Mouse (Mus musculus): ENCODE results near the gene Krtap4-2. TPM values are rescaled to one million over a fixed set of nuclear protein-coding genes. Genes with fewer than 3 reads are reported as not detected.

The Krtap4-2 gene
- not detected in 2 replicates for polyA plus RNA-seq (2012; rRNA removed)

GRCm38 (mm10) chr11:99634653-99635134 lies at the start of gene Krtap4-2:
Gene Krtap4-2, minus strand, starts transcription at chr11:99635084.

GRCm38 (mm10) chr11:99665860-99666259 lies 31.0 kb upstream of the Krtap4-2 start, which contains the start of gene Krtap4-6:
Gene Krtap4-6, minus strand, starts transcription at chr11:99665960.

GRCm38 (mm10) chr11:99658467-99659010 lies 23.7 kb upstream of the Krtap4-2 start, which contains the start of gene Gm11563:
Gene Gm11563, minus strand, starts transcription at chr11:99658960.

GRCm38 (mm10) chr11:99650136-99650535 lies 15.3 kb upstream of the Krtap4-2 start, which contains the start of gene Gm11555:
Gene Gm11555, minus strand, starts transcription at chr11:99650236.

GRCm38 (mm10) chr11:99643635-99644139 lies 8.8 kb upstream of the Krtap4-2 start, which contains the start of gene Krtap4-7:
Gene Krtap4-7, minus strand, starts transcription at chr11:99644089.

GRCm38 (mm10) chr11:99628138-99628537 lies 6.7 kb downstream of the Krtap4-2 start, which contains the start of gene Krtap4-1:
Gene Krtap4-1, minus strand, starts transcription at chr11:99628238.

GRCm38 (mm10) chr11:99620335-99620734 lies 14.5 kb downstream of the Krtap4-2 start, which contains the start of gene Gm11562:
Gene Gm11562, minus strand, starts transcription at chr11:99620435.

GRCm38 (mm10) chr11:99614796-99615363 lies 20.0 kb downstream of the Krtap4-2 start, which contains the start of gene Krtap2-4:
Gene Krtap2-4, minus strand, starts transcription at chr11:99614846.

GRCm38 (mm10) chr11:99610089-99610488 lies 24.8 kb downstream of the Krtap4-2 start, which contains the start of gene Gm11937:
Gene Gm11937, minus strand, starts transcription at chr11:99610189.

GRCm38 (mm10) chr11:99603208-99603607 lies 31.7 kb downstream of the Krtap4-2 start, which contains the start of gene Gm11938:
Gene Gm11938, minus strand, starts transcription at chr11:99603308.

GRCm38 (mm10) chr11:99597742-99598141 lies 37.1 kb downstream of the Krtap4-2 start, which contains the start of gene Krtap9-3:
Gene Krtap9-3, minus strand, starts transcription at chr11:99598105.

GRCm38 (mm10) chr11:99590981-99591380 lies 43.9 kb downstream of the Krtap4-2 start, which contains the start of gene Krtap1-3:
Gene Krtap1-3, minus strand, starts transcription at chr11:99591339.

Other genes starting within 250 kb of the Krtap4-2 start
- gene Krt10, start 245.7 kb downstream of the Krtap4-2 start, polyA plus RNA-seq (2012; rRNA removed) = 5.6 and 10.6 TPM in 2 replicates
- gene Krt12, start 212.8 kb downstream of the Krtap4-2 start, polyA plus RNA-seq (2012; rRNA removed) = 0.04 TPM in 1 of 2 replicates, not detected in the other
- gene Krt20, start 196.9 kb downstream of the Krtap4-2 start, polyA plus RNA-seq (2012; rRNA removed) = 1.1 and 2.3 TPM in 2 replicates
- gene Krt23, start 141.9 kb downstream of the Krtap4-2 start, polyA plus RNA-seq (2012; rRNA removed) = 0.08 and 0.14 TPM in 2 replicates
- not detected in 2 replicates for gene Krt39, start 113.7 kb downstream of the Krtap4-2 start, polyA plus RNA-seq (2012; rRNA removed)
- gene Krt40, start 91.9 kb downstream of the Krtap4-2 start, polyA plus RNA-seq (2012; rRNA removed) = 0.07 TPM in 1 of 2 replicates, not detected in the other
- not detected in 2 replicates for gene Krtap3-3, start 84.2 kb downstream of the Krtap4-2 start, polyA plus RNA-seq (2012; rRNA removed)
- not detected in 2 replicates for gene Krtap3-2, start 78.2 kb downstream of the Krtap4-2 start, polyA plus RNA-seq (2012; rRNA removed)
- gene Gm11939, start 75.6 kb downstream of the Krtap4-2 start, polyA plus RNA-seq (2012; rRNA removed) = not detected in 2 replicates
- gene Krtap3-1, start 68.5 kb downstream of the Krtap4-2 start, polyA plus RNA-seq (2012; rRNA removed) = not detected in 2 replicates
- gene Krtap1-5, start 54.1 kb downstream of the Krtap4-2 start, polyA plus RNA-seq (2012; rRNA removed) = not detected in 2 replicates
- gene Krtap1-4, start 51.4 kb downstream of the Krtap4-2 start, polyA plus RNA-seq (2012; rRNA removed) = not detected in 2 replicates
- not detected in 2 replicates for gene Krtap1-3, start 43.7 kb downstream of the Krtap4-2 start, polyA plus RNA-seq (2012; rRNA removed)
- not detected in 2 replicates for gene Krtap9-3, start 37.0 kb downstream of the Krtap4-2 start, polyA plus RNA-seq (2012; rRNA removed)
- not detected in 2 replicates for gene Gm11938, start 31.8 kb downstream of the Krtap4-2 start, polyA plus RNA-seq (2012; rRNA removed)
- not detected in 2 replicates for gene Gm11937, start 24.9 kb downstream of the Krtap4-2 start, polyA plus RNA-seq (2012; rRNA removed)
- gene Krtap2-4, start 20.2 kb downstream of the Krtap4-2 start, polyA plus RNA-seq (2012; rRNA removed) = not detected in 2 replicates
- gene Gm11562, start 14.6 kb downstream of the Krtap4-2 start, polyA plus RNA-seq (2012; rRNA removed) = not detected in 2 replicates
- not detected in 2 replicates for gene Krtap4-1, start 6.8 kb downstream of the Krtap4-2 start, polyA plus RNA-seq (2012; rRNA removed)
- gene Krtap4-7, start 9.0 kb upstream of the Krtap4-2 start, polyA plus RNA-seq (2012; rRNA removed) = not detected in 2 replicates
- not detected in 2 replicates for gene Gm11555, start 15.2 kb upstream of the Krtap4-2 start, polyA plus RNA-seq (2012; rRNA removed)
- not detected in 2 replicates for gene Gm11563, start 23.9 kb upstream of the Krtap4-2 start, polyA plus RNA-seq (2012; rRNA removed)
- not detected in 2 replicates for gene Krtap4-6, start 30.9 kb upstream of the Krtap4-2 start, polyA plus RNA-seq (2012; rRNA removed)
- not detected in 2 replicates for gene Gm14190, start 55.7 kb upstream of the Krtap4-2 start, polyA plus RNA-seq (2012; rRNA removed)
- gene Gm14180, start 99.2 kb upstream of the Krtap4-2 start, polyA plus RNA-seq (2012; rRNA removed) = not detected in 2 replicates
- not detected in 2 replicates for gene Gm11595, start 137.8 kb upstream of the Krtap4-2 start, polyA plus RNA-seq (2012; rRNA removed)
- gene Krtap4-8, start 145.6 kb upstream of the Krtap4-2 start, polyA plus RNA-seq (2012; rRNA removed) = not detected in 2 replicates
- not detected in 2 replicates for gene Krtap4-9, start 150.1 kb upstream of the Krtap4-2 start, polyA plus RNA-seq (2012; rRNA removed)
- not detected in 2 replicates for gene Gm11596, start 158.4 kb upstream of the Krtap4-2 start, polyA plus RNA-seq (2012; rRNA removed)
- gene Gm11569, start 163.8 kb upstream of the Krtap4-2 start, polyA plus RNA-seq (2012; rRNA removed) = not detected in 2 replicates
- gene Gm11554, start 169.4 kb upstream of the Krtap4-2 start, polyA plus RNA-seq (2012; rRNA removed) = not detected in 2 replicates
- gene Krtap4-13, start 174.8 kb upstream of the Krtap4-2 start, polyA plus RNA-seq (2012; rRNA removed) = not detected in 2 replicates
- gene Gm11564, start 180.6 kb upstream of the Krtap4-2 start, polyA plus RNA-seq (2012; rRNA removed) = not detected in 2 replicates
- gene 2300003K06Rik, start 203.0 kb upstream of the Krtap4-2 start, polyA plus RNA-seq (2012; rRNA removed) = not detected in 2 replicates
- not detected in 2 replicates for gene Krtap4-16, start 216.5 kb upstream of the Krtap4-2 start, polyA plus RNA-seq (2012; rRNA removed)
- gene Gm11568, start 222.8 kb upstream of the Krtap4-2 start, polyA plus RNA-seq (2012; rRNA removed) = not detected in 2 replicates
- not detected in 2 replicates for gene Gm11559, start 229.4 kb upstream of the Krtap4-2 start, polyA plus RNA-seq (2012; rRNA removed)
- not detected in 2 replicates for gene Krtap9-1, start 238.3 kb upstream of the Krtap4-2 start, polyA plus RNA-seq (2012; rRNA removed)
- not detected in 2 replicates for gene Gm11567, start 244.1 kb upstream of the Krtap4-2 start, polyA plus RNA-seq (2012; rRNA removed)